Mouse (Mus musculus) intestine, postnatal 0 days (tissue): ENCODE results near the gene Stc2. TPM values are rescaled to one million over a fixed set of nuclear protein-coding genes. Genes with fewer than 3 reads are reported as not detected.

Experiments
- ATAC-seq: fragments of 200-750 bp; cut with Nextera tagmentation; 2 replicates; pipeline ENCODE4 v1.8.0; 2017; ENCODE audit warnings: mild to moderate bottlenecking, moderate TSS enrichment, moderate library complexity
- H3K27ac ChIP-seq: fragments of 300-500 bp; sonication (generic); 2 replicates; pipeline ENCODE4 v1.5.1; 2014; ENCODE audit warnings: mild to moderate bottlenecking, low read depth, low read length, moderate library complexity
- H3K27me3 ChIP-seq: fragments of 300-500 bp; sonication (generic); replicated peaks from 2 replicates; pipeline ENCODE4 v1.6.1; 2014; ENCODE audit warnings: low read length, mixed read lengths; ENCODE audit not compliant: control insufficient read depth, insufficient read depth
- H3K36me3 ChIP-seq: fragments of 300-500 bp; sonication (generic); 2 replicates; pipeline ENCODE4 v1.6.1; 2014; ENCODE audit warnings: mild to moderate bottlenecking, moderate library complexity; ENCODE audit not compliant: control insufficient read depth, insufficient read depth
- H3K4me1 ChIP-seq: fragments of 300-500 bp; sonication (generic); replicated peaks from 2 replicates; pipeline ENCODE4 v1.6.1; 2014; ENCODE audit warnings: antibody characterized with exemption, low read length, mixed read lengths; ENCODE audit not compliant: control insufficient read depth, insufficient read depth
- H3K4me2 ChIP-seq: fragments of 300-500 bp; sonication (generic); replicated peaks from 2 replicates; pipeline ENCODE4 v1.6.1; 2014; ENCODE audit warnings: low read depth, mild to moderate bottlenecking, moderate library complexity
- H3K4me3 ChIP-seq: fragments of 300-500 bp; sonication (generic); 2 replicates; pipeline ENCODE4 v1.5.1; 2014; ENCODE audit warnings: low read depth, low read length
- H3K9ac ChIP-seq: fragments of 300-500 bp; sonication (generic); 2 replicates; pipeline ENCODE4 v1.6.1; 2014; ENCODE audit warnings: mild to moderate bottlenecking, low read depth, low read length
- H3K9me3 ChIP-seq: fragments of 300-500 bp; sonication (generic); 2 replicates; pipeline ENCODE4 v1.6.1; 2016; ENCODE audit warnings: mixed run types; ENCODE audit not compliant: control insufficient read depth
- CTCF ChIP-seq: sonication (generic); IDR thresholded peaks from 2 replicates; pipeline ENCODE4 v1.5.1; 2016; ENCODE audit warnings: low read depth, mild to moderate bottlenecking, control low read depth, antibody characterized with exemption, moderate library complexity
- WGBS: fragments of 180-500 bp; shearing (Covaris S2); extraction: QIAGEN DNeasy Blood & Tissue Kit; methylation state at CpG from one replicate; pipeline ENCODE4 v1.1.7; 2014; 5-methylcytosine and 5-hydroxymethylcytosine counted together
- polyA plus RNA-seq: library from polyadenylated mRNA; unstranded; fragments of >200 nt; fragmentation: Nextera tagmentation; extraction: Ambion mirVana; gene quantifications from 2 replicates; pipeline ENCODE4 v1.2.1, GENCODE M21; 2015

The Stc2 gene
- polyA plus RNA-seq, 1 experiment from 2014 or later, result 8.8 TPM

DNA sequence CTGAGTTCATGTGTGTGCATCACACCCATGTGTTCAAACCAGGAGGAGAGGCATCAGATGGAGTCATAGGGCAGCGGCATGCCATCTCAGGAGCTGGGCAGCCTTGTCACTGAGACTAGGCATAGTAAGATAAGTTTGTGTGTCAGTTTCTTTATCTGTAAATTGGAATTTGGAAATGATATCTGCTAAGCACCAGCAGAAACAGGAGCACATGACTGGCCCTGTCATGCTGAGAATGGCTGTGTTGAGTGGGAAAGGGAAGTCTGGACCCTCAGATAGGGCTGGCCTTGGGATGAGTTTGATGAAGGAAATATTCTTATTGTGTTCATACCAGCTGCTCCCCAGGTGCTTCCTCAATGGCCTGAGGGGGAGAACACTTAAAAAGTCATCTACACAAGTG is 14.1 kb downstream of the Stc2 start:
- no peak overlapping the region for H3K9ac ChIP-seq
- 85% methylated on average over 1 of the region's 1 CpGs for WGBS
- ATAC-seq, result no peak
- no peaks in the 10 kb centered on the region for H3K4me1 ChIP-seq
- H3K27ac ChIP-seq, result no peak overlapping the region
- H3K9me3 ChIP-seq, result no peaks in the 10 kb centered on the region
- no peak overlapping the region for H3K4me3 ChIP-seq
- no peak overlapping the region for H3K4me2 ChIP-seq
- no peaks in the 10 kb centered on the region for H3K27me3 ChIP-seq
- 0 out of 2 replicates have a peak, but pooled peaks cover 4% of the 10 kb centered on the region for H3K36me3 ChIP-seq
- no peak for TF ChIP-seq CTCF

DNA sequence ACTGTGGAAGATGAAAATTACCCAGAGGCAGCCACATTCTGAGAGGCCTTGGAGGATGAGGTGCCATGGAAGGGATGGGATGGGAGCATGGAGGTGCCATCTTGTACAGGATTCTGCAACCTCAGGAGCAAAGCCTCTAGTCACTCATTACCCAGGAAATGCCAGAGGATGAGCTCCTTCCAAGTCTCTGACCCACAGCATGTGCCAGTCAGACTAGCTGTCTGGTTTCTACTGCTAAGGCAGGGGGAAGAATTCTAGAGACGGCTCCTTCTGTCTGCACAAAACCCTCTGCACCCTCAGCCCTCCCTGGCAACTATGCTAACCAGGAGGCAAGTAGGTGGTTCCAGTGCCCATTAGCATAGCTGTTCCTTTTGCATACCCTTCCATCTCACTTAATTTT is 15.4 kb downstream of the Stc2 start:
- no peak overlapping the region for H3K9ac ChIP-seq
- no peak for TF ChIP-seq CTCF
- no peaks in the 10 kb centered on the region for H3K4me1 ChIP-seq
- H3K36me3 ChIP-seq, result 0 out of 2 replicates have a peak, but pooled peaks cover under 1% of the 10 kb centered on the region
- no peak overlapping the region for H3K4me3 ChIP-seq
- ATAC-seq, result no peak
- no peaks in the 10 kb centered on the region for H3K27me3 ChIP-seq
- 94% methylated on average over 1 of the region's 1 CpGs for WGBS
- H3K9me3 ChIP-seq, result no peaks in the 10 kb centered on the region
- H3K4me2 ChIP-seq, result no peak overlapping the region
- H3K27ac ChIP-seq, result no peak overlapping the region

Other genes with a start within 250 kb of the Stc2 start
- not detected in 2 replicates for gene Gm17332, start 187.6 kb downstream of the Stc2 start, polyA plus RNA-seq